Mouse (Mus musculus) hindbrain, embryonic 11.5 days (tissue): Measurements from ENCODE around the gene Gm4952. TPM values are rescaled to one million over a fixed set of nuclear protein-coding genes. Genes with fewer than 3 reads are reported as not detected.
"Not testable (repeated sequence)": the region's sequence is repeated elsewhere in the genome, so short reads cannot be mapped to it uniquely, and the experiment has no call there.

Experiments used
- ATAC-seq: fragments of 200-750 bp; cut with Nextera tagmentation; 2 replicates; pipeline ENCODE4 v1.8.0; 2017; ENCODE audit warnings: mild to moderate bottlenecking, moderate TSS enrichment, moderate library complexity; ENCODE audit not compliant: low FRiP score
- DNase-seq: peaks from one replicate; pipeline ENCODE4 v3.0.0-alpha.2; 2015; ENCODE audit warnings: low spot score
- H3K27ac ChIP-seq: fragments of 300-500 bp; sonication (generic); 2 replicates; pipeline ENCODE4 v1.5.1; 2014; ENCODE audit warnings: mild to moderate bottlenecking, low read depth, low read length
- H3K27me3 ChIP-seq: fragments of 300-500 bp; sonication (generic); 2 replicates; pipeline ENCODE4 v1.6.1; 2014; ENCODE audit warnings: mild to moderate bottlenecking, low read length, moderate library complexity, mixed read lengths; ENCODE audit not compliant: control insufficient read depth, insufficient read depth
- H3K36me3 ChIP-seq: fragments of 300-500 bp; sonication (generic); 2 replicates; pipeline ENCODE4 v1.6.1; 2014; ENCODE audit warnings: mild to moderate bottlenecking, low read length, moderate library complexity, mixed read lengths; ENCODE audit not compliant: control insufficient read depth, insufficient read depth
- H3K4me1 ChIP-seq: fragments of 300-500 bp; sonication (generic); replicated peaks from 2 replicates; pipeline ENCODE4 v1.6.1; 2014; ENCODE audit warnings: low read length, mixed read lengths; ENCODE audit not compliant: control insufficient read depth, insufficient read depth
- H3K4me2 ChIP-seq: fragments of 300-500 bp; sonication (generic); replicated peaks from 2 replicates; pipeline ENCODE4 v1.6.1; 2014; ENCODE audit warnings: mild to moderate bottlenecking, low read depth, low read length
- H3K4me3 ChIP-seq: fragments of 300-500 bp; sonication (generic); 2 replicates; pipeline ENCODE4 v1.5.1; 2014; ENCODE audit warnings: low read depth, low read length
- H3K9ac ChIP-seq: fragments of 300-500 bp; sonication (generic); 2 replicates; pipeline ENCODE4 v1.6.1; 2014; ENCODE audit warnings: low read depth, low read length
- H3K9me3 ChIP-seq: fragments of 300-500 bp; sonication (generic); 2 replicates; pipeline ENCODE4 v1.6.1; 2016; ENCODE audit warnings: low read length; ENCODE audit not compliant: control insufficient read depth
- whole genome bisulfite sequencing: fragments of 180-500 bp; shearing (Covaris S2); extraction: QIAGEN DNeasy Blood & Tissue Kit; methylation state at CpG from one replicate; pipeline ENCODE4 v1.1.7; 2014; 5-methylcytosine and 5-hydroxymethylcytosine counted together
- polyA plus RNA-seq: library from polyadenylated mRNA; unstranded; fragments of >200 nt; fragmentation: Nextera tagmentation; extraction: Ambion mirVana; gene quantifications from 2 replicates; pipeline ENCODE4 v1.2.1, GENCODE M21; 2014

The Gm4952 gene
- polyA plus RNA-seq, 1 experiment from 2014 or later, result not detected

GRCm38 (mm10) chr19:12633176-12633575 lies 33.4 kb downstream of the Gm4952 start, which contains the start of gene Glyat:
TSS of gene Glyat (plus strand) at chr19:12633308.
- Histone ChIP-seq H3K4me2 (no peak within 1 kb of the TSS), H3K27ac (no peak within 1 kb of the TSS), H3K9me3 (no peaks in the 10 kb centered on the region), H3K36me3 (no peaks in the 10 kb centered on the region), H3K9ac (no peak within 1 kb of the TSS), H3K4me1 (no peaks in the 10 kb centered on the region), H3K4me3 (no peak within 1 kb of the TSS), H3K27me3 (no peaks in the 10 kb centered on the region)
- WGBS, result 87% methylated on average over 4 of the region's 4 CpGs
- DNase-seq (no peak), ATAC-seq (no peak)

GRCm38 (mm10) chr19:12634259-12634658 lies 34.5 kb downstream of the Gm4952 start:
- DNase-seq (no peak), ATAC-seq (no peak)
- WGBS, result 91% methylated on average over 3 of the region's 3 CpGs
- Histone ChIP-seq H3K36me3 (no peaks in the 10 kb centered on the region), H3K4me1 (no peaks in the 10 kb centered on the region), H3K9ac (no peak overlapping the region), H3K9me3 (no peaks in the 10 kb centered on the region), H3K27me3 (no peaks in the 10 kb centered on the region), H3K27ac (no peak overlapping the region), H3K4me2 (no peak overlapping the region), H3K4me3 (no peak overlapping the region)

GRCm38 (mm10) chr19:12634963-12635362 lies 35.2 kb downstream of the Gm4952 start:
- Histone ChIP-seq H3K4me2 (no peak overlapping the region), H3K4me3 (no peak overlapping the region), H3K9me3 (no peaks in the 10 kb centered on the region), H3K9ac (no peak overlapping the region), H3K36me3 (no peaks in the 10 kb centered on the region), H3K4me1 (no peaks in the 10 kb centered on the region), H3K27ac (no peak overlapping the region), H3K27me3 (no peaks in the 10 kb centered on the region)
- ATAC-seq (no peak), DNase-seq (no peak)
- 93% methylated on average over 4 of the region's 4 CpGs for WGBS

GRCm38 (mm10) chr19:12636863-12637262 lies 37.1 kb downstream of the Gm4952 start:
- H3K27ac ChIP-seq, result no peak overlapping the region
- H3K4me2 ChIP-seq, result no peak overlapping the region
- H3K9ac ChIP-seq, result no peak overlapping the region
- ATAC-seq (no peak), DNase-seq (no peak)
- H3K4me3 ChIP-seq, result no peak overlapping the region
- H3K27me3 ChIP-seq, result no peaks in the 10 kb centered on the region
- WGBS, result 79% methylated on average over 3 of the region's 3 CpGs
- H3K4me1 ChIP-seq, result no peaks in the 10 kb centered on the region
- no peaks in the 10 kb centered on the region for H3K9me3 ChIP-seq
- no peaks in the 10 kb centered on the region for H3K36me3 ChIP-seq

GRCm38 (mm10) chr19:12638049-12638448 lies 38.3 kb downstream of the Gm4952 start:
- Histone ChIP-seq H3K9me3 (no peaks in the 10 kb centered on the region), H3K27ac (no peak overlapping the region), H3K4me2 (no peak overlapping the region), H3K4me3 (no peak overlapping the region), H3K4me1 (no peaks in the 10 kb centered on the region), H3K36me3 (no peaks in the 10 kb centered on the region), H3K9ac (no peak overlapping the region), H3K27me3 (no peaks in the 10 kb centered on the region)
- ATAC-seq, result no peak
- no peak for DNase-seq
- WGBS, result 85% methylated on average over 1 of the region's 1 CpGs

GRCm38 (mm10) chr19:12649511-12649910 lies 49.7 kb downstream of the Gm4952 start:
- no peak for DNase-seq
- Histone ChIP-seq H3K9ac (no peak overlapping the region), H3K27me3 (no peaks in the 10 kb centered on the region), H3K9me3 (no peaks in the 10 kb centered on the region), H3K4me3 (no peak overlapping the region), H3K4me2 (no peak overlapping the region), H3K27ac (no peak overlapping the region), H3K36me3 (no peaks in the 10 kb centered on the region), H3K4me1 (no peaks in the 10 kb centered on the region)
- no peak for ATAC-seq

GRCm38 (mm10) chr19:12666156-12666555 lies 66.4 kb downstream of the Gm4952 start:
- WGBS, result 85% methylated on average over 1 of the region's 1 CpGs
- H3K27me3 ChIP-seq, result no peaks in the 10 kb centered on the region
- DNase-seq (no peak), ATAC-seq (no peak)
- no peak overlapping the region for H3K9ac ChIP-seq
- H3K36me3 ChIP-seq, result no peaks in the 10 kb centered on the region
- H3K4me1 ChIP-seq, result no peaks in the 10 kb centered on the region
- no peak overlapping the region for H3K27ac ChIP-seq
- no peak overlapping the region for H3K4me3 ChIP-seq
- H3K9me3 ChIP-seq, result no peaks in the 10 kb centered on the region
- H3K4me2 ChIP-seq, result no peak overlapping the region

- not testable (repeated sequence) for H3K9ac ChIP-seq, H3K27ac ChIP-seq, DNase-seq, H3K27me3 ChIP-seq, H3K4me2 ChIP-seq, H3K9me3 ChIP-seq, H3K4me1 ChIP-seq, H3K4me3 ChIP-seq, H3K36me3 ChIP-seq, ATAC-seq
- 95% methylated on average over 3 of the region's 3 CpGs for WGBS
Observed at GRCm38 (mm10) chr19:12668601-12669000, 68.8 kb downstream of the Gm4952 start.

GRCm38 (mm10) chr19:12670139-12670538 lies 70.4 kb downstream of the Gm4952 start, which contains the start of gene Olfr1442:
TSS of gene Olfr1442 (plus strand) at chr19:12670439.
- H3K4me3 ChIP-seq, result no peak within 1 kb of the TSS
- no peak for DNase-seq
- no peaks in the 10 kb centered on the region for H3K9me3 ChIP-seq
- no peak within 1 kb of the TSS for H3K4me2 ChIP-seq
- no peaks in the 10 kb centered on the region for H3K27me3 ChIP-seq
- ATAC-seq, result no peak
- no peak within 1 kb of the TSS for H3K27ac ChIP-seq
- no peaks in the 10 kb centered on the region for H3K4me1 ChIP-seq
- H3K9ac ChIP-seq, result no peak within 1 kb of the TSS
- H3K36me3 ChIP-seq, result no peaks in the 10 kb centered on the region
